Mouse (Mus musculus) ES-E14 (cell line): Measurements from ENCODE around the gene Ctc1.

Source experiments
- CHD2 ChIP-seq: IDR thresholded peaks from 2 replicates; pipeline ENCODE4 v1.6.1; 2014; ENCODE audit warnings: mild to moderate bottlenecking, low read depth, low read length, inconsistent platforms
- ZC3H11A ChIP-seq: IDR thresholded peaks from 2 replicates; pipeline ENCODE4 v1.6.1; 2012; ENCODE audit warnings: low read depth, mild to moderate bottlenecking, inconsistent platforms, low read length, borderline replicate concordance

DNA sequence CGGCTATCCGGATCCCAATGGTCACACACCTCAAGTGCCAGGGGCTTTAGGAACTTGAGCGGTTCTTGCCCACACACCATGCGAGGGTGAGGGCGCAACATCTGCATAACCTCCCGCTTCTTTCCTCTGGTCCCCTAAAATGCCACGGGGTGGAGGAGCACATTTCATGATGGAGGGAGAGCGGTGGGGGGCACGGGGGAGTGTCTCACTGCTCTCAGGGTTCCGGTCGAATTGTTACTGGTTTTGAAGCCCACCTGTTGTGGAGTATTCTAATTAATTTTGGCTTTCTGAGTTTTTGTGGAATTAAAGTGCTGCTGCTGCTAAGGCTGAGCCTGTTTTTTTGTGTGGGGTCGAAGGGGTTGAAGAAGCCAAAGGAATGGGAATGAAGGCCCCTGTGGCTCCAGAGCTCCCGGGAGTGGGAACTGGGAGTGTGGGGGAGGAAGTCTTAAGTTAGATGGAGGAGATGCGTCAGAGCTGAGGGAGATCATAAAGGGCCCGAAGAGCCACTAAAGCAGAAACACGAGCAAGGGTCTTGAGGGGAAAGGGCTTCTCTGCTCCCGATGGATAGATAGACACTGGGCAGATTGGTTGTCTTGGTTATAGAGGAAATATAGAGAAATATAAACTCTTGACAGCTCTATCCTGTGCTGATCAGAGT, 45.7 kb downstream of the Ctc1 start:
- TF ChIP-seq ZC3H11A, result no peak
- no peak for TF ChIP-seq CHD2
